Mouse (Mus musculus) liver, embryonic 16.5 days (tissue): ENCODE data around the gene Tmod2. TPM values are rescaled to one million over a fixed set of nuclear protein-coding genes. Genes with fewer than 3 reads are reported as not detected.

ENCODE experiments used
- ATAC-seq: fragments of 200-750 bp; cut with Nextera tagmentation; 2 replicates; pipeline ENCODE4 v1.8.0; 2017; ENCODE audit warnings: low read depth, mild to moderate bottlenecking, moderate number of reproducible peaks, moderate library complexity
- H3K27ac ChIP-seq: fragments of 300-500 bp; sonication (generic); 2 replicates; pipeline ENCODE4 v1.5.1; 2014; ENCODE audit warnings: mild to moderate bottlenecking, low read length
- H3K27me3 ChIP-seq: fragments of 300-500 bp; sonication (generic); 2 replicates; pipeline ENCODE4 v1.6.1; 2014; ENCODE audit warnings: low read depth, low read length, mixed read lengths; ENCODE audit not compliant: control insufficient read depth, insufficient read depth
- H3K36me3 ChIP-seq: fragments of 300-500 bp; sonication (generic); 2 replicates; pipeline ENCODE4 v1.6.1; 2014; ENCODE audit warnings: mild to moderate bottlenecking; ENCODE audit not compliant: control insufficient read depth, insufficient read depth
- H3K4me1 ChIP-seq: fragments of 300-500 bp; sonication (generic); 2 replicates; pipeline ENCODE4 v1.6.1; 2014; ENCODE audit warnings: low read depth, low read length, mixed read lengths; ENCODE audit not compliant: control insufficient read depth
- H3K4me2 ChIP-seq: fragments of 300-500 bp; sonication (generic); 2 replicates; pipeline ENCODE4 v1.6.1; 2014; ENCODE audit warnings: low read depth, low read length, mixed read lengths
- H3K4me3 ChIP-seq: fragments of 300-500 bp; sonication (generic); 2 replicates; pipeline ENCODE4 v1.5.1; 2014; ENCODE audit warnings: low read depth, mild to moderate bottlenecking, low read length
- H3K9ac ChIP-seq: fragments of 300-500 bp; sonication (generic); 2 replicates; pipeline ENCODE4 v1.6.1; 2014; ENCODE audit warnings: low read depth, low read length
- H3K9me3 ChIP-seq: fragments of 300-500 bp; sonication (generic); replicated peaks from 2 replicates; pipeline ENCODE4 v1.6.1; 2016; ENCODE audit warnings: low read length; ENCODE audit not compliant: control insufficient read depth
- WGBS: fragments of 180-500 bp; shearing (Covaris S2); extraction: QIAGEN DNeasy Blood & Tissue Kit; methylation state at CpG from one replicate; pipeline ENCODE4 v1.1.7; 2014; ENCODE audit not compliant: insufficient replicate concordance; 5-methylcytosine and 5-hydroxymethylcytosine counted together
- polyA plus RNA-seq: library from polyadenylated mRNA; unstranded; fragments of >200 nt; fragmentation: Nextera tagmentation; extraction: Ambion mirVana; gene quantifications from 2 replicates; pipeline ENCODE4 v1.2.1, GENCODE M21; 2015

Gene Tmod2
- polyA plus RNA-seq, 1 experiment from 2014 or later: 0.28 TPM

DNA sequence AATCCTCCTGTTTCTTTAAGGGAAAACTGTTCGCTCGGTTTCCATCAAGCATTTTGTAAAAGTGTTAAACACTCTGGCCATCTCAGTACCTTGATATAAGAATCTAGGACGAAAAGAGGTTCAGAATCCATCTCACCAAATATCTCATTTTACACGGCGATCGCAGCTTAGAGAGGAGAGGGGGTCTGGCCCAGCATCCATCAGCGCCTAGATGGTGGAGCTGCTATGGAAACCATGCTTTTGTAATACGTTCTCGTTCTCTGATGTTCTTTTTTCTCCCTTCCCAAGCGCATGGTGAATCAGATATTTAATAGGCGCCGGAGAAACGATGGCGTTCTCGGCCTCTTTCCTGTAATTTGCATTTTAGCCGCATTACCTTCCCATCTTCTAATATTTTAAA, 1.2 kb downstream of the Tmod2 start:
- H3K9ac ChIP-seq: no peak overlapping the region
- no peak for ATAC-seq
- 34% methylated on average over 16 of the region's 16 CpGs for WGBS
- no peak overlapping the region for H3K4me2 ChIP-seq
- H3K36me3 ChIP-seq: no peaks in the 10 kb centered on the region
- no peaks in the 10 kb centered on the region for H3K9me3 ChIP-seq
- H3K4me1 ChIP-seq: no peaks in the 10 kb centered on the region
- no peak overlapping the region for H3K4me3 ChIP-seq
- H3K27me3 ChIP-seq: peaks cover 30% of the 10 kb centered on the region
- H3K27ac ChIP-seq: no peak overlapping the region

DNA sequence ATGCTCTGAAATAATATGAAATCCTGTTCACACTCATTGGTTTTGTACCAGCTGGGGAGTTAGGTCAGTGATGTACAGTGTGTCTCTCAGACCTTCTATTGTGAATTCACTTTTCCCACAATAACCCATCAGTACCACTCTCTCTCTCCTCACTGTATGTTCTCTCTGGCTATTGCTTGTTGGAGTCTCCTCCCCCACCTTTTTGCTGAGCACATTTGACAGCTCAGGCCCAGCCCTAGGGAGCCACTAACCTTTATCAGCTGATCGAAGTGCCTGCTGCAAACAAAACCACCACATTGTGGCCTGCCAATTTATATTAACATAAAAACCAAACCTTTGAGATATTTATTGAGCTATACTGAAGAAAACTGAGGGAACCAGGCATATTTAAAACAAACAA, 1.6 kb downstream of the Tmod2 start:
- 26% methylated on average over 1 of the region's 1 CpGs for WGBS
- Histone ChIP-seq H3K9me3 (no peaks in the 10 kb centered on the region), H3K36me3 (no peaks in the 10 kb centered on the region), H3K27ac (no peak overlapping the region), H3K9ac (no peak overlapping the region), H3K27me3 (peaks cover 30% of the 10 kb centered on the region), H3K4me1 (no peaks in the 10 kb centered on the region), H3K4me2 (no peak overlapping the region), H3K4me3 (no peak overlapping the region)
- no peak for ATAC-seq

DNA sequence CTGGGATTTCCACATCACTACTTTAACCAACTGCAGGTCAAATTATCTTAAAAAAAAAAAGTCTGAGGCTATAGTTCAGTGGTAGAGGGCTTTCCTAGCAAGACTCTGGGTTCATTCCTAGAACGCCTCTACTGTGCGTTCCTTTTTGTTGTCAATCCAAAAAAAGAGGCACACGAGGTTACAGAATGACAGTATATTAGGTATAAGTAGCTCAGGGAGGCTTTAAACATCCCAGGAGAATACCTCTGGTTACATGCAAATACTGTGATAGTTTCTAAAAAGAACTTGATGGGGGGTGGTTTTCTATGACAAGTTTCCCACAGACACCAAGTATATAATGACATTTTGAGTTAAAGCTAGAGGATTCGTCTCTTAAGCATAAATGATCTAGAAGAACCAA, 3.6 kb downstream of the Tmod2 start:
- no peaks in the 10 kb centered on the region for H3K9me3 ChIP-seq
- no peak for ATAC-seq
- no peak overlapping the region for H3K4me2 ChIP-seq
- no peak overlapping the region for H3K9ac ChIP-seq
- H3K36me3 ChIP-seq: no peaks in the 10 kb centered on the region
- 57% methylated on average over 4 of the region's 4 CpGs for WGBS
- peaks cover 30% of the 10 kb centered on the region for H3K27me3 ChIP-seq
- no peak overlapping the region for H3K4me3 ChIP-seq
- no peaks in the 10 kb centered on the region for H3K4me1 ChIP-seq
- H3K27ac ChIP-seq: no peak overlapping the region

DNA sequence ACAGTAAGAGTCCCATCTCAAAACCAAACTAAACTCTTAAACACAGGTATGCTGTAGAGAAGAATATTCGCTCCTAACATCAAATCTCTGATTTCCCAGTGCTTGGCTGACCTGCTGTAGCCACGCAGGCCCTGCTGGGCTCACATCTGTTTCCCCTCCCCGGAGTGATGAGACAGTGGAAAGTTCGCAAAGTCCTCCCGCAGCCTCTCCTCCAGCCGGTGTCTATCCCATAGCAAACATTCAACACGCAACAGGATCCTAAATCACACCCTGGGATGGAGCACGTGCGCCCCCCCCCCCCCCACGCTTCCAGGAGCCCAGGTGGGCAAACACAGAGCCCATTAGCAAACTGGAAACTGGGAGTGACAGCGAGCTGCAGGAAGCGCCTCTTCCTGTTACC, 9.6 kb downstream of the Tmod2 start:
- no peaks in the 10 kb centered on the region for H3K4me1 ChIP-seq
- no peak overlapping the region for H3K9ac ChIP-seq
- H3K4me2 ChIP-seq: no peak overlapping the region
- no peak overlapping the region for H3K4me3 ChIP-seq
- no peaks in the 10 kb centered on the region for H3K36me3 ChIP-seq
- ATAC-seq: no peak
- H3K27me3 ChIP-seq: no peaks in the 10 kb centered on the region; the same call in 1 of the 2 replicates
- no peak overlapping the region for H3K27ac ChIP-seq
- H3K9me3 ChIP-seq: no peaks in the 10 kb centered on the region
- WGBS: 17% methylated on average over 12 of the region's 12 CpGs

DNA sequence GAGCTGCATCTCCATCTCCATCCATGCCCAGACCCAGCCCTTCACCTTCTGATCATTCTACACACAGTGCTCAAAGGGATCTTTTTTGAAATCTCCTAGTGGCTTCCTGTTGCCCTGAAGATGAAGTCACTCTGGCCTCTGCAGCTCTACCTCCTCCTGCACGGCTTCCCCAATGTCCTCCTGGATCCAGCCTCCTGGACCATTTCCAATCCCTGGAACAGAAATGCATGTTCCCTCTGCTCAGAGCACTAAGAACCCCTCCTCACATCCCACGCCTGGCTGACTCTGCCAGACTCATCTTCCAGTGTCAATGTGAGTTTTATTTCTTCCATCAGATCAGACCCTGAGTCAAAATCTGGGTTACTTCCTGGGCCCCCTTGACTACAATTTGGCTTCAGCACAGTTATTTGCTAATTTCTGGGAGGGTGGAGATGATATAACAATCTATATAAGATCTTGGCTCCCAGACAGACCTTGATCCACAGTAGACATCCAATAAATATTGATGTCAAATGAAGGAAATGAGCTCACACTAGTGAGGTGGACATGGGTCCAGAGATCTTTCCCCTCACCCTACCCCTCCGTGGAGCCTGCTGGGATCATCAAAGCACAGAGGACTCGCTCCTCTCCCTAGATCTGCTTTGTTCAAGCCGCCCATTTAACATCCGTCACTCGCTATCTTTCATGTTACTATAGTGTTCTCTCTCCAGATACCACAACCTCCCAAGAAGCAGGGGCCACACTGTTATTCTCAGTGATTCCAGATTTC, 10.8 kb downstream of the Tmod2 start:
- ATAC-seq: no peak
- no peaks in the 10 kb centered on the region; the same call in 1 of the 2 replicates for H3K27me3 ChIP-seq
- no peak overlapping the region for H3K4me2 ChIP-seq
- H3K4me3 ChIP-seq: no peak overlapping the region
- no peaks in the 10 kb centered on the region for H3K36me3 ChIP-seq
- H3K4me1 ChIP-seq: no peaks in the 10 kb centered on the region
- 49% methylated on average over 7 of the region's 7 CpGs for WGBS
- no peaks in the 10 kb centered on the region for H3K9me3 ChIP-seq
- no peak overlapping the region for H3K27ac ChIP-seq
- no peak overlapping the region for H3K9ac ChIP-seq

DNA sequence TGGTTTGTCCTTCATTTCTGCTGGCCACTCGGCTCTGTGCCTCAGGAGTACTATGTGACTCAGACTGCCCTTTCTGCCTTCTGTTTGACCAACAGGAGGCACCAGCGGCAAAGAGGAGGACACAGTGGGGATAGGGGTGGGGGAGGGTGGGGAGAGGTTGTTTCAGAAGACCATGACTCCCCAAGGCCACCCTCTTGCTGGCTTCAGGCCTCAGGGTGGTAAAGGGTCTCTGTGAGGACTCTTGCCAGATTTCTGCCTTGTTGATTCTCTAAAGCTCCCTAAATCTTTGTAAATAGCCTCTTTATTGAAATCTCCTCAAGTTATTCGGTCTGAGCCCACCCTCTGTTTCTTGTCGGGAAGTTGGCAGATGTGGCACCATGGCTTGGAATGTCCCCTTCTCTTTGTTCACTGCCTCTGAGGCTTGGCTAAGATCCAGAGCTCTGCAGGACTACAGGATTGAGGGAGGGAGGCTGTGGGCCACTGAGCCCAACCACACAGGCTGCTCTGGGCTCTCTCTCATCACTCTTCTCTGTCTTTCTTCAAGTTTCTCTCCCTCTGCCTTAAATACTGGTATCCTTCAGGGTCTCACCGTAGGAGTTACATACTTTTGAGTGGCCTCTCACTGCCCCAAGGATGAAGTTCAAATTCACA, 11.8 kb downstream of the Tmod2 start:
- Histone ChIP-seq H3K27me3 (no peaks in the 10 kb centered on the region; the same call in 1 of the 2 replicates), H3K27ac (no peak overlapping the region), H3K9me3 (no peaks in the 10 kb centered on the region), H3K36me3 (no peaks in the 10 kb centered on the region), H3K4me3 (no peak overlapping the region), H3K9ac (no peak overlapping the region), H3K4me1 (no peaks in the 10 kb centered on the region), H3K4me2 (no peak overlapping the region)
- ATAC-seq: no peak
- WGBS: 43% methylated on average over 5 of the region's 5 CpGs

DNA sequence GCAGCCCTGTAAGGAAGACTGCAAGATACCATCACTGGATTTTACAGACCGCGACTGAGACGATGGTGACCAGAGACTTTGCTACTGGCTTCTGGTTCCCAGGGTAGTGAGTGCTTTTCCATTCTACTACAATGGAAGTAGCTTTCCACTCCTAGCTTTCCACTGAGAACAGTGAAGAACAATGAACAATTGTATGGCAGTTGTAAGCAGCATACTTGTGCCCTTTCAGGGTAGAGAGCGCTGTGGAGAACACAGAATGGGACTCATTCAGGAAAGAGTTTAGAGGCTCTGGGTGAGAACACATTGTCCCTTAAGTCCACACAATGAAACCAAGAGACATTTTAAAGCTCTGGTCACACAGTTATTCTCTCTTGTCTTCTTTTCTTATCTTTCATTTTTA, 13.5 kb downstream of the Tmod2 start:
- H3K27me3 ChIP-seq: no peaks in the 10 kb centered on the region; the same call in 1 of the 2 replicates
- 64% methylated on average over 4 of the region's 4 CpGs for WGBS
- H3K27ac ChIP-seq: no peak overlapping the region
- H3K4me1 ChIP-seq: no peaks in the 10 kb centered on the region
- H3K4me3 ChIP-seq: no peak overlapping the region
- no peak overlapping the region for H3K9ac ChIP-seq
- no peak for ATAC-seq
- H3K9me3 ChIP-seq: no peaks in the 10 kb centered on the region
- H3K4me2 ChIP-seq: no peak overlapping the region
- H3K36me3 ChIP-seq: no peaks in the 10 kb centered on the region

DNA sequence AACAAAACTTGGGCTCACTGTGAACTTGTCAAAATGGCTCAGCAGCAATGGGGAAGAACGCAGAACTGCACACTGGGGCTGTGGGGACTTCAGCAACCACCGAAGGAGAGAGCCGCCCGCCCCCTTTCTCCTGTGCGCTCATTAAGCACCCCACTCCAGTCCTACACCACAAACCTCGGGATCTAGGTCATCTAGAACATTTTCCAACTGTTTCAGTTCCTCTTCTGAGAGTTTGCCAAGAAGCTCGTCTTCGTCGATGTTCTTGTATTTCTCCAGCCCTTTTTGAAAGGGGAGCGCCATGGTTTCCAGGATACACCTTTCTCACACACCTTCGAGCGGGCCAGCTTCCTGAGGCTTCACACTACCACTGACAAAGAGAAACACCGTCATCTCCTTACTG, 14.1 kb downstream of the Tmod2 start:
- Histone ChIP-seq H3K4me3 (no peak overlapping the region), H3K27ac (no peak overlapping the region), H3K36me3 (no peaks in the 10 kb centered on the region), H3K4me1 (no peaks in the 10 kb centered on the region), H3K9ac (no peak overlapping the region), H3K27me3 (no peaks in the 10 kb centered on the region; the same call in 1 of the 2 replicates), H3K4me2 (no peak overlapping the region), H3K9me3 (no peaks in the 10 kb centered on the region)
- ATAC-seq: no peak
- 63% methylated on average over 13 of the region's 13 CpGs for WGBS

DNA sequence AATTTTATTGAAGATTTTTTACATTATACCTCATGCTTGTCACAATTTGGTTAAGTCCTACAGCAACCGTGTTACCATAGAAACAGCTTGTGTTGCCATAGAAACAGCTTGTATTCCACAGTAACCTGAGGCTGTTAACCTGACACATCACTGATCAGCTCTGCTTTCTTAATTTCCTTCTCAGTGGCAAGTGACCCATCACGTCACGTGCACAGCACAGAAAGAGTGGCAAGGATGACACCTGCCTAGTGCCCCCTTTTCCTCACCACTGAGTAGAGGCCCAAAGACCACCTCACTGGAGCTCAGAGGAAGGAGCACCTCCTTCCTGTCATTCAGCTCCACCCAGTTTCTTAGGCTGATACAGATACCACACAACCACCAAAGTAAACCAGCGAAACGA, 17.6 kb downstream of the Tmod2 start:
- no peak overlapping the region for H3K9ac ChIP-seq
- H3K9me3 ChIP-seq: no peaks in the 10 kb centered on the region
- H3K4me2 ChIP-seq: no peak overlapping the region
- ATAC-seq: no peak
- H3K36me3 ChIP-seq: no peaks in the 10 kb centered on the region
- no peak overlapping the region for H3K27ac ChIP-seq
- 57% methylated on average over 5 of the region's 5 CpGs for WGBS
- H3K4me1 ChIP-seq: no peaks in the 10 kb centered on the region
- no peak overlapping the region for H3K4me3 ChIP-seq
- H3K27me3 ChIP-seq: no peaks in the 10 kb centered on the region
